Mouse (Mus musculus) E14TG2a.4 (cell line): ENCODE measurements around the gene Zfhx2.

Source experiments
- CTCF ChIP-seq: conservative IDR thresholded peaks from 2 replicates; pipeline ENCODE4 v1.5.1; 2014; ENCODE audit warnings: low read length
- NANOG ChIP-seq: IDR thresholded peaks from 2 replicates; pipeline ENCODE4 v1.6.1; 2014; ENCODE audit warnings: borderline replicate concordance, low read length, mixed read lengths
- POU5F1 ChIP-seq: IDR thresholded peaks from 2 replicates; pipeline ENCODE4 v1.6.1; 2014; ENCODE audit warnings: low read length, borderline replicate concordance

DNA sequence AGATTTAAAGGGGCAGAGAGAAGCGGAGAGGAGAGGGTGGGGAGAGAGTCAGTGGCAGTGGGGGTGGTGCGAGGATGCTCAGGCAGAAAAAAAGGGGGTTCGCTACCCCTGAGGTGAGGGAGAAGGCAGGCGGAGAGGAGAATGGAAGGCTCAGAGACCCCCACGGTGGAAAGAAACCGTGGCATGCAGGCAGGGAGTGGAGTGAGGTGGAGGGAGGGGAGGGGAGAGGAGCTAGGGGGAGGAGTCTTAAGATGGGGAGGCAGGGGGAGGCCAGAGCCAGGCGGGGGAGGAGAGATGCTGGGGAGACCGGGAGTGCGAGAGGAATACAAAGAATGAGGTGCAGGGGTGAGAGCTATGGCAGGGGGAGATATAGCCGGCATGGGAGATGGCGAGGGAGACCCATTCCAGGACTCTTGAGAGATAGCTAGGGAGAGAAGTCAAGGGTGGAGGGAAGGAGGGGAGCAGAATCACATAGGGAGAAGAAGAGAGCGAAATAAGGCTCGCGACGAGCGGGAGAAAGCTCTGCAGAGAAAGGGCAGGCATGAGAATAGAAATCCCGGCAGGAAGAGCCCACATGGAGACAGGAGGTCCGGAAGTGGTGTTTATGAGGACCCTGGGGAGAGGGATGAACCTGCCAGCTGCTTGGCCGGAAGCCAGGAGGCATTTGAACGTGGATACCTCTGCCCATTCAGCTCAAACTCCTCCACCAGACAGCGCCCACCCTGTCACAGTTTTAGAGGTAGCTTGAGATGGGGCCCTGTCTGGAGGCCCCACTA is 24.5 kb upstream of the Zfhx2 start, which contains the start of gene Jph4:
- no peak for TF ChIP-seq CTCF
- no peak for TF ChIP-seq NANOG
- no peak for TF ChIP-seq POU5F1
